Mouse (Mus musculus): ENCODE results near the gene Zswim1.

DNA sequence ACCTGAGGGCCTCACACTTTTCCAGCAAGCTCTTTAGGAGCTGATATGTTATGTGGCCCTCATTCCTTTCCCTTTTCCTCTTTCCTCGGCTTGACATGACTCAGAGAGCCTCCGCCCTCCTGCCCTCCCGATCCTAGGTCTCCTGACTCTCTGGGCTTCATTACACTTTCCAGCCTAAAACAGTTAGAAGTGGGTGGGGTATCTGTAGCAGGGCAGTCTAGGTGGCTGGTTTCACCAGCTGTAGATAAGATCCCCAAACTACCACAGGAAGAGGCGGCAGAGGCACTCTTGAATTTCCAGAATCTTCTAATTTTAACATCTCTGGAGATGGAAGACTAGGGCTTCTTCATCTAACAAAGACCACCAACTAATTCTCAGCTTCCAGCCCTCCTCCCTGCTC is 42.1 kb downstream of the Zswim1 start:
- no peak for TF ChIP-seq CTCF (IDR thresholded peaks at IDR 0.05; ENCODE audit: low read depth, low read length)
- TF ChIP-seq POLR2A (IDR thresholded peaks at IDR 0.05; ENCODE audit: extremely low read depth, insufficient read depth, low read length): no peak

All from liver, adult 2 months (tissue).